Mouse (Mus musculus) erythroid progenitor cell, adult 5-6 weeks (primary cell): ENCODE results near the gene Ap3b1. TPM values are rescaled to one million over a fixed set of nuclear protein-coding genes. Genes with fewer than 3 reads are reported as not detected.

Experiments
- ATAC-seq: replicated peaks from 2 replicates; pipeline ENCODE4 v1.8.0; 2016; ENCODE audit warnings: moderate number of reproducible peaks, mild to moderate bottlenecking, moderate TSS enrichment, inconsistent platforms; ENCODE audit not compliant: poor library complexity, low FRiP score, severe bottlenecking
- total RNA-seq, 2 experiments: library from RNA; stranded (forward) in 1 of 2; stranded (reverse) in 1 of 2; fragments of 150-400 nt in 1 of 2; fragments of 186-747, 209-891 nt in 1 of 2; gene quantifications; 2 replicates each; pipeline versions ENCODE4 v1.2.3 to v1.2.4; 2015 to 2017; ENCODE audit warnings: low replicate concordance in 2 of 2

Gene Ap3b1
- total RNA-seq, 2 experiments from 2014 or later, result 17.6 to 28.7 TPM

DNA sequence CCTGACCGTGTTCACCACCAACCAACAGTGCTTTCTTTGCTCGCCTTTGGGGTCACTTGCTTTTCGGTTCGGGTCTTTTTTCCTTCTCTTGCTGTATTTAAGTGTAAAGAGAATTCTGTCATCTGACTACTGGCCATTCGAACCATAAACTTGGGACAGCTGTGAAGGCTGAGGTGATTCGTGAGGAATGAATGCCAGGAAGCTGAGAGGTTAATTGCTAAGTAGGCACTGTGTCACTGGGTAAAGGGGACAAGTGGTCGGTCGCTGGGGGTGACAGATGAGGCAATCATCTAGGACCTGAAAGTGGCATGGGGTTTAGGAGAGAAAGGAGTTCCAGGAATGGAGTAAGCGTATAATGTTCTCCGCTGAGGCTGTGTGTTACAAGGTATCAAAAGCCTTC, 212.2 kb downstream of the Ap3b1 start:
- no peak for ATAC-seq

DNA sequence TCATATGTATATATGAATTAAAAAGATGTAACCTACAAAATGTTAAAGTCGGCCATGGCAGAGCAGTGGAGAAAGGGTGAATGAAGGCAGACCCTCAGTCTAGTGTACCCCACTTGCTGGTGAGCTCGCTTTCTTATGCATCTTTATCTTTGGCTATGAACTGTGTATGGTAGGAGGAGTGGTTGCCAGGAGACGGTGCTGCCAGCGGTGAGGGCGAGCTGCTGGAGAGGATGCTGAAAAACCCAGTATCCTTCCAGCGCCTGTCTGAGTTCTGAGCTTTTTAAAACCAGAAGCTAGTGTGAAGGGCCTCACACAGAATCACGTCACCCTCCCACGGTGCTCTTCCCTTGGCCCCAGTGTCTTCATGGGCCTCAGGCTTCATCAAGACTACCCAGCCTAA, 214.6 kb downstream of the Ap3b1 start:
- ATAC-seq, result no peak

DNA sequence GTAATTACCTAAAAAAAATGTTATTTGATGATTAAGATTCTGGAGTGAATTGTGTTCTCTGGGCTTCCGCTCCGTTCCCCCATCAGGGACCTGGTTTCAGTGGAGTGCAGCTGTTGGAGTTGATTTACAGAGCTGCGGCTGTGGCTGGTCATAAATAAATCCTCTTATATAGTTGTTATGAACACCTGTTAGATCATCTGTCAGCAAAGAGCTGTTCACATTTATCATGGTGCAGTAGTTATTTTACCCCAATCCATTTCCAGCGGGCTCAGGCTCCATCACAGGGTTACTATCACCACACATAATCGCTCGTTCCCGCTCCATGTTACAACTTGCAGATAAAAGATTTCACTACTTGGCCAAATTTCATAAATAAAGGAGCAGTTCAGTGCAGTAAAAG, 215.1 kb downstream of the Ap3b1 start:
- no peak for ATAC-seq

- ATAC-seq, result no peak
Observed at GRCm38 (mm10) chr13:94575607-94576398, 217.0 kb downstream of the Ap3b1 start.

- ATAC-seq, result no peak
Observed at GRCm38 (mm10) chr13:94576399-94577176, 217.8 kb downstream of the Ap3b1 start.

DNA sequence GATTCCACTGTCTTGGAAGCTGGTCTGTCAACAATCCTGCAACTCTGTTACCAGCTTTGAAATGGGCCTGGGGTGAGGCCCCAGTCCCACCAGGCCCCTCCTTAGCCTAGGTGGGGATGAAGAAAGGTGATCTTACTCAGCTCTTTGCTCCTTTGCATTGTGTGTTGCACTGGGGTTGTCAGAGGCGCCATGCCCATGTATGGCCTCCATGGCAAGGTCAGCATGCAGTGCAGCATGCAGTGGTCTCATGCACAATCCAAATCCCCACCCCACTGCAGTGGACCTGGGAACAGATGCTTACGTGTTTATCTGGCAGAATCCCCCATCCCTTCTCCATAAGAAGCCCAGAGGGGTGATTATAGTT, 218.4 kb downstream of the Ap3b1 start:
- no peak for ATAC-seq

GRCm38 (mm10) chr13:94595289-94595688, 236.5 kb downstream of the Ap3b1 start:
- no peak for ATAC-seq

DNA sequence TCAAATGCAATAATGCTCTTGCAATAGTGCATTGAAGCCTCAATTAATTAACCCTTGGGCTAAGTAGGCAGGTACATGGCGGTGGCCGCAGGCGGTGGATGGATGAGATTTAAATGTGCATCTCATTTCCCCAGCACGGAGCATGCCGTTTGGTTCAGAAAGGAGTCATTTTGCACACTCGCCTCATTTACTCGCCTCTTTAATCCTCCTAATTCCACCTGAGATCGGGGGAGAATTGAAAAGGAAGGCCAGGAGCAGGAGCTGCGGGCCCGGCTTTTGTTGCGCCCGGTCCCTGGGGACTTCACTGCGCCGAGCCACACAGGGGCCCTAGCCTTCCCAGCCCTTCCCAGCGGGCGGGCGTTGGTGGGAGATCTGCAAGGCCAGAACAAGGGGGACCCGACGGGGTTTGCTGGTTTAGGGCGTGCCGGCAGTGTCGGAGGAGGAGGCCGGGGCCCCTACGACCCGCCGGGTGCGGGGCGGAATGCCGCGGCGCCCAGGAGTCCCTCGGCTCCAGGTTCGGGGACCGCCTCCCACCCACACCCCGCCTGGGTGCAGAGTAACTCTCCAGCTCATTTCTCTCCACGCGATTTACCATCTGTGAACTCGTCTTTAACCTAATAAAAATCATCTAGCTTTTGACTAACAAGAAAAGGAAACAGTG, 237.1 kb downstream of the Ap3b1 start:
- ATAC-seq, result no peak

- no peak for ATAC-seq
Observed at GRCm38 (mm10) chr13:94596386-94597033, 237.8 kb downstream of the Ap3b1 start.

DNA sequence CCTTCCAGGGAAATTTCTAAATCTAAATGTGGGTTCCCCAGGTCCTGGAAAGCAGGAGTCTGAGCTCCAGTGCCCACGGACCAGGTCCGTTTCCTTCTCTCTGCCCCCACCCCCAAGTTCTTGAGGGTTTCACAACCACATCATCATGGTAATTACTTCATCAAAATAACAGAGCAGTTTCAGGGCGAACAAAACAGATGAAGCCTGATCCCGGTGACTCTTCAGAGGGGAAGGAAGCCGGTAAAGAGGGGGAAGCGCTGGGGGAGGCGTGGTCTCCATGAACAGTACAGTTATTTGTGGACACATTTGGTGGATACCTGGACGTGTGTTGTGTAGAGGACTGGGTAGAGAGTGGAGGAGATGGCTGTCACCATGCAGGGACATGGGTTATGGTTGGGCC, 241.0 kb downstream of the Ap3b1 start:
- no peak for ATAC-seq

DNA sequence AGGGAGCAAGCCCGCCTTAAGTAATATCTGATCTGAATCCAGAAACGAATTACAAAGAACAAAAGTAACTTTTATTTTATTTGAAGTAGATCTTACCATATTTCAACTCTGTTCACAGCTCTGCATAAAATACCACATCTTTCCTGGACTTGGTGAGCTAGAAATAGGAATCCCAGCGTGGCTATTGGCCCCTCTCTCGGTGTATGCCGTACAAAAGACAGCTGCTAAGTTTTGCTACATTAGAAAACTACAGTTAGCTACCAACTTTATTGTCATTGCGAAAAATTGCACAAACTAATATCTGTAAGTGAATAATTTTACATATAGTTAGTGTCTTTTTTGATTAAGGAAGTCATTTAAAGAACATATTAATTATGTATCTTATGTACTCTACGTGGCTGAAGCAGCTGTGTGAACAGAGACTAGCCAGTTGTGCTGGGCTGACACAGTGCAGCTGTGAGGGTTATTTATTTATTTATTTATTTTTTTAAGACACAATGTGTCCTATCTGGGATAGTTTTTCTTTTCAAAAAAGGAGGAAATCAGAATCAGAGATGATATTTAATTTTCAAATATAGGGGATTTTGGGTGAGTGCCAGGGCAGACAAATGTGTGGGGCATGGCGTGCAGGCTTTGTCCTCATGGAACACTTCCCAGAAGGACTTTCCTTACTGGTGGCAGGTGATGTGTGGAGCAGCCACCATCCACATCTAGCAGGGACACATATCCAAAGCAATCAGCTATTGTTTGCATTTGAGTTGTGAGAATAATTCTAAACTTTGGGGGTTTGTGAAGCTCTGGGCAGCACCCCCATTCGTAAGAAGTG, 248.5 kb downstream of the Ap3b1 start:
- no peak for ATAC-seq

DNA sequence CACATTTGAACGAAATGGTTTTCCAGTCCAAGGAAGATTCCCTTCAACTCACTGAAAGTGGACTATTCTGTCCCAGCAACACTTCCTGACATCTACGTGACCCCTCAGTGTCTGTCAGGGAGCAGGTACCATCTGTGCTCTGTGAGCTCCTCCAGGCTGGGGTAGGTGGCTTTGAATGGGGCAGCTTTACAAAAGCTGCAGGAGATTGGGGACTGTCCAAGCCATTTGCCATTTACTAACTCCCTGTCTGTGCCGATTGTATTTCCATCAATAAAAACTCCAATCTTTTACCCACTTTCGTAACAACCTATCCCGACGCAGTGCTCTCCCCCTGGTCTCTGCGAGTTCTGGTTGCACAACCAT, 249.1 kb downstream of the Ap3b1 start:
- no peak for ATAC-seq

GRCm38 (mm10) chr13:94608420-94608831, 249.7 kb downstream of the Ap3b1 start:
- ATAC-seq, result no peak

GRCm38 (mm10) chr13:94608947-94609346, 250.2 kb downstream of the Ap3b1 start:
- ATAC-seq, result no peak

Other genes starting within 250 kb of the Ap3b1 start
- 3.2 and 7.5 TPM in 2 replicates for gene Scamp1, start 73.1 kb upstream of the Ap3b1 start, total RNA-seq (2015; ENCODE audit: low replicate concordance)
- gene Scamp1, start 73.1 kb upstream of the Ap3b1 start, total RNA-seq (2017; ENCODE audit: low replicate concordance), result 1.3 and 1.4 TPM in 2 replicates